In genomic region chr14:51173843-51174242, GRCm38 (mm10) we compare ENCODE assay signal across 1 mouse cellular context.
TF ChIP-seq lines count a peak whose summit lies in the region.

No protein-coding gene starts in this region.

TF ChIP-seq in CH12.LX, 34 proteins besides CTCF, POLR2A, EP300 and RAD21 (continued from another document):
- TF ChIP-seq TCF12 (IDR thresholded peaks at IDR 0.05; ENCODE audit: low read depth, low read length) (no peak), POLR2AphosphoS2 (IDR thresholded peaks at IDR 0.05; ENCODE audit: low read depth, low read length) (no peak), NELFE (IDR thresholded peaks at IDR 0.05; ENCODE audit: low read depth, low read length) (no peak), BHLHE40 (IDR thresholded peaks at IDR 0.05; ENCODE audit: low read depth, low read length) (no peak), USF2 (conservative IDR thresholded peaks at IDR 0.05; ENCODE audit: low read depth, low read length) (no peak), MEF2A (IDR thresholded peaks at IDR 0.05; ENCODE audit: borderline replicate concordance, low read depth, low read length) (no peak), ZMIZ1 (IDR thresholded peaks at IDR 0.05; ENCODE audit: low read depth, low read length) (no peak), NRF1 (IDR thresholded peaks at IDR 0.05; ENCODE audit: low read depth, low read length) (no peak), UBTF (IDR thresholded peaks at IDR 0.05; ENCODE audit: low read depth, low read length) (no peak), SMC3 (IDR thresholded peaks at IDR 0.05; ENCODE audit: low read depth, low read length) (no peak), PAX5 (IDR thresholded peaks at IDR 0.05; ENCODE audit: low read length) (no peak), TBP (conservative IDR thresholded peaks at IDR 0.05; ENCODE audit: low read depth, low read length) (no peak)
